Mouse (Mus musculus) kidney, adult 2 months (tissue): ENCODE results near the gene P3h3. TPM values are rescaled to one million over a fixed set of nuclear protein-coding genes. Genes with fewer than 3 reads are reported as not detected.
"Not testable (repeated sequence)": the region's sequence is repeated elsewhere in the genome, so short reads cannot be mapped to it uniquely, and the experiment has no call there.

Experiments used
- DNase-seq: peaks from one replicate; pipeline ENCODE4 v3.0.0; 2021
- H3K27ac ChIP-seq: fragments of 200-500 bp; 2 replicates; pipeline ENCODE4 v1.5.1; 2012; ENCODE audit warnings: low read depth, low read length, control low read depth, inconsistent platforms; ENCODE audit not compliant: insufficient read depth
- H3K27me3 ChIP-seq: fragments of 200-500 bp; replicated peaks from 2 replicates; pipeline ENCODE4 v1.6.1; 2012; ENCODE audit warnings: mild to moderate bottlenecking, moderate library complexity, low read length, inconsistent platforms; ENCODE audit not compliant: control insufficient read depth, insufficient read depth
- H3K36me3 ChIP-seq: fragments of 200-500 bp; 2 replicates; pipeline ENCODE4 v1.6.1; 2012; ENCODE audit warnings: mild to moderate bottlenecking, moderate library complexity, low read length, inconsistent platforms; ENCODE audit not compliant: control insufficient read depth, insufficient read depth
- H3K4me1 ChIP-seq: fragments of 200-500 bp; 2 replicates; pipeline ENCODE4 v1.6.1; 2011; ENCODE audit warnings: low read length; ENCODE audit not compliant: control insufficient read depth, insufficient read depth
- H3K4me3 ChIP-seq: fragments of 200-500 bp; 2 replicates; pipeline ENCODE4 v1.5.1; 2011; ENCODE audit warnings: mild to moderate bottlenecking, low read depth, low read length, control low read depth; ENCODE audit not compliant: insufficient read depth
- CTCF ChIP-seq: fragments of 200-500 bp; conservative IDR thresholded peaks from 2 replicates; pipeline ENCODE4 v1.5.1; 2011; ENCODE audit warnings: low read depth, mild to moderate bottlenecking, control low read depth, low read length, moderate library complexity, mixed read lengths; ENCODE audit not compliant: insufficient read depth, insufficient read length
- POLR2A ChIP-seq: fragments of 200-500 bp; IDR thresholded peaks from one replicate; pipeline ENCODE4 v1.6.1; 2011; ENCODE audit warnings: low read depth, low read length, control low read depth
- WGBS: fragments of 180-500 bp; shearing (Covaris S2); methylation state at CpG from one replicate; pipeline ENCODE4 v1.1.7; 2018; 5-methylcytosine and 5-hydroxymethylcytosine counted together
- polyA plus RNA-seq: library from polyadenylated mRNA; depleted of rRNA; stranded (reverse); fragments of >200 nt; gene quantifications from 2 replicates; pipeline ENCODE4 v1.2.3, GENCODE M21; 2012

P3h3 gene
- polyA plus RNA-seq, 1 experiment: 15.8 TPM

DNA sequence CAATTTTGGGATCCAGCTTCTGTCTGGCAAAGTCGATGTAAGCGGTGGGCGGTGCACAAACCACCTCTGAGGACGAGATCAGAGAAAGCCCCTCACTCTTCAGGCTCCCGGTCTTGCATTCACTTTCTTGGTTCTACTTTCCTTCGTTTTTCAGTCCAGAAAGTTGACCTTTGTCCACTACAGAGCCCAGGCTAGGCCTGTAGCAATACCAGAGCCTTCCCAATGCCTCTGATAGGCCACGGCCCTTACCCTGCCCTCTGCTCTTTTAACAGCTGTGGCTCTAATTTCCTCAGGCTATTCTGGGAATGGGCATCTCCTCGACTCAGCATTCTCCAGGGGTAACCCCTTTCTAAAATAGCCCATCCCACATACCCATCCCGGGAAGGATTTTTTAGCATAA lies 44.7 kb downstream of the P3h3 start:
- Histone ChIP-seq H3K27me3 (no peaks in the 10 kb centered on the region), H3K36me3 (peaks cover 4% of the 10 kb centered on the region), H3K4me1 (peaks cover 20% of the 10 kb centered on the region), H3K4me3 (peak overlapping the region; percentile 84), H3K27ac (peak overlapping the region; percentile 49; the same call in 1 of the 2 replicates)
- no peak for TF ChIP-seq CTCF
- TF ChIP-seq POLR2A: no peak
- WGBS: 14% methylated on average over 9 of the region's 9 CpGs
- peak; percentile 67 for DNase-seq

DNA sequence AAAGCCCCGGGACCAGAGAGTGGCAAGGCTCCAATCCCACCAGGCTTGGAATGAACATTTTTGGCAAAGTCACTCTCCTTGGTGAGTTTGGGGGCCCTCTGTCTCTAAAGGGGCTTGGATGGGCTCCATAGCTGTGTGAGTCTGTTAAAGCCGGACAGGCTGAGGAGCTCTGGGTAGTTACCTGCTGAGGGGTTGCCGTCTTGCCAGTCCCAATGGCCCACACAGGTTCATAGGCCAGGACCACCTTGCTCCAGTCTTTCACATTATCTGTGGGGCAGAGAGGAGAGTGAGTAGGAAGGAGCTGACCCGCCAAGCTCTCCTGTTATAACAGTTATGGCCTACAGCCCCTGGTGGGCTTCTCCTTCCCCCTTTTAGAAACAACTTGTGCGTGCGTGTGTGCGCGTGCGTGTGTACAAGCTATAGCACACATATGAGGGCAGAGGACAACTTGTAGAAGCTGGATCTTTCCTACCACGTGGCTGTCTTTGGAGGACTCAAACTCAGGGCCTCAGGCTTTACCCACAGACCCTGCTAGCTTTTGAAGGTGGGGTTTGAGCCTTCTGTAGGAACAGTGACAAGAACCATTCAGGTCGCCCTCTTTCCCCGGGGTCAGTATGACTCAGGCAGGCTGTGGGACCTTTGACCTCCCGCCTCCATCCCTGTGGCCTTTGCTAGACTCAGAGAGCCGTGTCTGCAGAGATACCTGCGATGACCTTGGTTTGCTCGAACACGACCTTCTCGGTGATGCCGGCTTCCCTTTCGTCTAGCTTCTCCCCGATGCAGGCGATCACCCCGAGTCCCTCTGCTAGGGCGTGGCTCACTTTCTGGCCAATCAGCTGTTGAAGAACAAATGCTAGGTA lies 45.6 kb downstream of the P3h3 start:
- no peak for TF ChIP-seq POLR2A
- TF ChIP-seq CTCF: no peak
- Histone ChIP-seq H3K27ac (no peak overlapping the region; the same call in 1 of the 2 replicates), H3K4me1 (peaks cover 27% of the 10 kb centered on the region), H3K36me3 (peaks cover 4% of the 10 kb centered on the region), H3K4me3 (peak overlapping the region; percentile 84), H3K27me3 (no peaks in the 10 kb centered on the region)
- DNase-seq: no peak
- 66% methylated on average over 24 of the region's 24 CpGs for WGBS

DNA sequence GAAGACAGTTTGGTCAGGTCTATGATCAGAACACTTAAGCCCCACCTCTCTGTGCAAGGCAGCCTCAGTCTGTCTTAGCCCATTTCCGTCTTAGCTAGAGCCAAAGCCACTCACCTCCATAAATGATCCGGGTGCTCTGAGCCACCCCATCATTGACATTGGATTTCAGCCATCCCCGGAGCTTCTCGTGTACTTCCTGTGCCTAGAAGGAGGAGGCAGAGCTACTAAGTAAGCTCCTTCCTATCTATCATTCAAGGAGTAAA lies 46.2 kb downstream of the P3h3 start:
- H3K36me3 ChIP-seq: peaks cover 4% of the 10 kb centered on the region
- H3K4me3 ChIP-seq: no peak overlapping the region
- whole genome bisulfite sequencing: 37% methylated on average over 4 of the region's 4 CpGs
- TF ChIP-seq CTCF (no peak), POLR2A (no peak)
- no peak for DNase-seq
- H3K4me1 ChIP-seq: peaks cover 30% of the 10 kb centered on the region
- H3K27ac ChIP-seq: no peak overlapping the region
- no peaks in the 10 kb centered on the region for H3K27me3 ChIP-seq

DNA sequence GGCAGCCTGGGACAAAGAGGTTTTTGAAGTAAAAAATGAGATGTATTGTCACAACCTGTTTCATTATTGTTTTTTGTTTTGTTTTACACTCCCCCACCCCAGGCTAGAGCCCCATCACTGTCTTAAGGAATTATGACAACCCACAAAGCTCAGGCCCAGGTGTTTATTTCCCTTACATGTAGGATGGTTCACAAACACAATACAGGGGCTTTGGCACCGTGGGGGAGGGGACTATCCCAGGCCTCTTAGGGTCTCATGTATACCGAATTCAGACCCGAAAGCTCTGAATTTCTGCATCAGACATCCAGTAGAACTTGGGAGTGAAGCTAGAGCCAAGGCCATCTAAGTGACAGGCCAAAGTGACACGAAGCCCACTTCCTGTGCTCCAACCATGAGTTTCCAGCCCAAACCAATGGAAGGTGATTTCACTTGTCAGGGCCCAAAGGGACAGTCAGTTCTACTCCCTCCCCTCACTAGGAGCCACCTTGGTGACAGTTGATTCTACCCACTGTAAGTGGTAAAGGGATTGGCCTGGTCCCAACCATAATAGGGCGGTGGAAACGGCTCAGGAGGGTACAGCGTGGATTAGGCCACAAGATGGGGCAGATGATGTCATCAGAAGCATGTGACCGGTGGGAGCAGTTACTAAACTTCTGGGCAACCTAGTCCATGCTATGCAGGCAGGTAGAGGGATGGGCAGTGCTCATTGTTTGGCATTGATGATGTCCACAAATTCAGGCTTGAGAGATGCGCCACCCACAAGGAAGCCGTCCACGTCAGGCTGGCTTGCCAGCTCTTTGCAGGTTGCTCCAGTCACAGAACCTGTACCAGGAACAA lies 46.8 kb downstream of the P3h3 start:
- H3K4me3 ChIP-seq, H3K27ac ChIP-seq, H3K36me3 ChIP-seq, DNase-seq, H3K27me3 ChIP-seq: not testable (repeated sequence)
- peaks cover 35% of the 10 kb centered on the region for H3K4me1 ChIP-seq
- 74% methylated on average over 11 of the region's 11 CpGs for WGBS

DNA sequence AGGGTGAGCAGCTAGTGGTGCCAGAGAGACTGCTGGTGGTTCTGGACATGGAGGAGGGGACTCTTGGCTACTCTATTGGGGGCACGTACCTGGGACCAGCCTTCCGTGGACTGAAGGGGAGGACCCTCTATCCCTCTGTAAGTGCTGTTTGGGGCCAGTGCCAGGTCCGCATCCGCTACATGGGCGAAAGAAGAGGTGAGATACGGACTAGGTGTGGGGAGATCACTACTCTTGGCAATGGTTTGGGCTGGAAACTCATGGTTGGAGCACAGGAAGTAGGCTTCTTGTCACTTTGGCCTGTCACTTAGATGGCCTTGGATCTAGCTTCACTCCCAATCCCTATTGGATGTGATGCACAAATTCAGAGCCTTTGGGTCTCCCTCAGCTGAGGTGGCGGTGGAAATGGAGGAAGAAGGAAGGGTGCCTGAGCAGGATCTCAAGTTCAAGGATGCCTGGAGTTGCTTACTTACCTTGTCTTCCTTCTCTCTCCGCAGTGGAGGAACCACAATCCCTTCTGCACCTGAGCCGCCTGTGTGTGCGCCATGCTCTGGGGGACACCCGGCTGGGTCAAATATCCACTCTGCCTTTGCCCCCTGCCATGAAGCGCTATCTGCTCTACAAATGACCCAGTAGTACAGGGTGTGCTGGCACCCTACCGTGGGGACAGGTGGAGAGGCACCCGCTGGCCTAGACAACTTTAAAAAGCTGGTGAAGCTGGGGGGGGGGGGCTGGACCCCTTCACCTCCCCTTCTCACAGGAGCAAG lies 47.6 kb downstream of the P3h3 start:
- 39% methylated on average over 14 of the region's 14 CpGs for WGBS
- Histone ChIP-seq H3K36me3 (peaks cover 4% of the 10 kb centered on the region), H3K4me3 (peak overlapping the region; percentile 16), H3K27me3 (no peaks in the 10 kb centered on the region), H3K27ac (no peak overlapping the region), H3K4me1 (peaks cover 35% of the 10 kb centered on the region)
- TF ChIP-seq CTCF (no peak), POLR2A (peak; percentile 34)
- DNase-seq: no peak

DNA sequence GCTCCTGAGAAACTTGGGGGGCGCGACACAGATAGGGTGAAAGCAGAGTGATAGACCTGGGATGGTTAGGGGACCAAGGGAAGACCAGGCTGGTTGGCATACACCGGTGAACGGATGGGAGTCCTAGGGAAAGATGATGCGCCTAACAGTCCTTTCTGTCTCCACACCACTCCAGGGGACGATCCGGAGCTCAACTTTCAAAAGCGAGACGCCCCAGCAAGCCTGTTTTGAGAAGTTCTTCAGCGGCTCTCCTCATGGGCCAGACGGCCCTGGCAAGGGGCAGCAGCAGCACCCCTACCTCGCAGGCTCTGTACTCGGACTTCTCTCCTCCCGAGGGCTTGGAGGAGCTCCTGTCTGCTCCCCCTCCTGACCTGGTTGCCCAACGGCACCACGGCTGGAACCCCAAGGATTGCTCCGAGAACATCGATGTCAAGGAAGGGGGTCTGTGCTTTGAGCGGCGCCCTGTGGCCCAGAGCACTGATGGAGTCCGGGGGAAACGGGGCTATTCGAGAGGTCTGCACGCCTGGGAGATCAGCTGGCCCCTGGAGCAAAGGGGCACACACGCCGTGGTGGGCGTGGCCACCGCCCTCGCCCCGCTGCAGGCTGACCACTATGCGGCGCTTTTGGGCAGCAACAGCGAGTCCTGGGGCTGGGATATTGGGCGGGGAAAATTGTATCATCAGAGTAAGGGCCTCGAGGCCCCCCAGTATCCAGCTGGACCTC lies 48.3 kb downstream of the P3h3 start:
- peak overlapping the region; percentile 77 for H3K4me3 ChIP-seq
- DNase-seq: peak; percentile 91
- H3K27me3 ChIP-seq: no peaks in the 10 kb centered on the region
- H3K27ac ChIP-seq: peak overlapping the region; percentile 67
- peaks cover 31% of the 10 kb centered on the region for H3K4me1 ChIP-seq
- under 1% methylated on average over 35 of the region's 35 CpGs for WGBS
- peaks cover 4% of the 10 kb centered on the region for H3K36me3 ChIP-seq
- no peak for TF ChIP-seq POLR2A
- TF ChIP-seq CTCF: peak; percentile 71
